Mouse (Mus musculus): ENCODE results near the gene Taar1. TPM values are rescaled to one million over a fixed set of nuclear protein-coding genes. Genes with fewer than 3 reads are reported as not detected.

Gene Taar1
- polyA plus RNA-seq, 1 experiment: not detected

DNA sequence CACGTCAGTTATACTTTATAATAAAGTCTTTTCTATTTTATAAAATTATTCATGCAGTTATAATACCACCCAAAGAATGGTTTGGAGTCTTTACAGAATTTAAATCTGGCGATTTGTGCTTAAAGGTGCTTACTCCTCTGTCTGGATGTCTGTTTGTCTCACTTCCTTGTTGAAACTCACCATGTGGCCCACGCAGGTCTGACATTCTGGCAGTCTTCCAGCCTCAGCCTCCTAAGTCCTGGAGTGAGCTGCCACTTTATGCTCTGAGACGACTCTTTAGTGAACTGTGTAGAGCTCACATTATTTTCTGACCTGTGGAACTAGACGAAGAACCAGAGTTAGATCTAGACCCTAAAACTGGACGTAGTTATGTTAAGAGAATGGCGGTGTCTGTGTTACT is 27.9 kb downstream of the Taar1 start:
- no peak for TF ChIP-seq POLR2A (IDR thresholded peaks at IDR 0.05; ENCODE audit: low read depth, low read length)
- no peak for TF ChIP-seq CTCF (conservative IDR thresholded peaks at IDR 0.05; ENCODE audit: insufficient read depth, insufficient read length, low read depth, low read length)
- no peaks in the 10 kb centered on the region for H3K4me1 ChIP-seq (ENCODE audit: control insufficient read depth, insufficient read depth, low read length)
- DNase-seq: no peak
- 49% methylated on average over 7 of the region's 7 CpGs for WGBS
- no peak overlapping the region for H3K4me3 ChIP-seq (ENCODE audit: insufficient read depth, low read depth, low read length)
- H3K36me3 ChIP-seq (ENCODE audit: control insufficient read depth, insufficient read depth, low read length): no peaks in the 10 kb centered on the region
- no peaks in the 10 kb centered on the region for H3K27me3 ChIP-seq (replicated peaks; ENCODE audit: control insufficient read depth, insufficient read depth, low read length)
- H3K27ac ChIP-seq (ENCODE audit: insufficient read depth, low read depth, low read length): no peak overlapping the region

DNA sequence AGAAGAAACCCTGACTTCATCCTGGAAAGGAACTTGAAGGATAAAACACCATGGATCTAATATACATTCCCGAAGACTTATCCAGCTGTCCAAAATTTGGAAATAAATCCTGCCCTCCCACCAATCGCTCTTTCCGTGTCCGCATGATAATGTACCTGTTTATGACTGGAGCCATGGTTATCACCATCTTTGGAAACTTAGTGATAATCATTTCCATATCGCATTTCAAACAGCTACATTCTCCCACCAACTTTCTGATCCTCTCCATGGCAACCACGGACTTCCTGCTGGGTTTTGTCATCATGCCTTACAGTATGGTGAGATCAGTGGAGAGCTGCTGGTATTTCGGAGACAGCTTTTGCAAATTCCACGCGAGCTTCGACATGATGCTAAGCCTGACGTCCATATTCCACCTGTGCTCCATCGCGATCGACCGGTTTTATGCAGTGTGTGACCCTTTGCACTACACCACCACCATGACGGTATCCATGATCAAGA is 29.4 kb downstream of the Taar1 start, which contains the start of gene Taar3:
Taar3 (plus strand) TSS at position 51 of the 498 bp plus-strand sequence.
- Histone ChIP-seq H3K27ac (ENCODE audit: insufficient read depth, low read depth, low read length) (no peak within 1 kb of the TSS), H3K4me1 (ENCODE audit: control insufficient read depth, insufficient read depth, low read length) (no peaks in the 10 kb centered on the region), H3K36me3 (ENCODE audit: control insufficient read depth, insufficient read depth, low read length) (no peaks in the 10 kb centered on the region), H3K4me3 (ENCODE audit: insufficient read depth, low read depth, low read length) (no peak within 1 kb of the TSS), H3K27me3 (replicated peaks; ENCODE audit: control insufficient read depth, insufficient read depth, low read length) (no peaks in the 10 kb centered on the region)
- no peak for DNase-seq
- TF ChIP-seq POLR2A (IDR thresholded peaks at IDR 0.05; ENCODE audit: low read depth, low read length) (no peak), CTCF (conservative IDR thresholded peaks at IDR 0.05; ENCODE audit: insufficient read depth, insufficient read length, low read depth, low read length) (no peak)
- 91% methylated on average over 16 of the region's 16 CpGs for WGBS

DNA sequence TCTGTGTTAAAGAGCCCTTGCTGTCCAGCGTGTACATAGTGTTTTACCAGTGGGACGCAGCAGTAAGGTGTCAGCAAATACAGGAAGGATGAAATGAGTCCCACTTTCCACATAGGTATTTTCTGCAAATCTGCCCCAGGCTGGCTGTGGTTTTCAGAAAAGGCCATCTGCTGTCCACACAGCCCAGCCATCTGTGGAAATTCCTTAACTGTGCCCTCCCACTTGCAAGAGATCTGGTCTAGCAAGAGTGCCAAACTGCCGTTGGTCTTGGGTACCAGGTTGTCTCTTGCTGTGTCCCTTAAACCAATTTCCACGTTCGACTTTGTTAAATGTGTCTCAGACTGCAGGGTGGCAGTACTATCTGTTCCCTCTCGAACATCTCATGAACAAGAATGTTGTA is 31.6 kb downstream of the Taar1 start:
- H3K36me3 ChIP-seq (ENCODE audit: control insufficient read depth, insufficient read depth, low read length): no peaks in the 10 kb centered on the region
- TF ChIP-seq POLR2A (IDR thresholded peaks at IDR 0.05; ENCODE audit: low read depth, low read length) (no peak), CTCF (conservative IDR thresholded peaks at IDR 0.05; ENCODE audit: insufficient read depth, insufficient read length, low read depth, low read length) (no peak)
- H3K27me3 ChIP-seq (replicated peaks; ENCODE audit: control insufficient read depth, insufficient read depth, low read length): no peaks in the 10 kb centered on the region
- H3K4me1 ChIP-seq (ENCODE audit: control insufficient read depth, insufficient read depth, low read length): no peaks in the 10 kb centered on the region
- no peak for DNase-seq
- no peak overlapping the region for H3K27ac ChIP-seq (ENCODE audit: insufficient read depth, low read depth, low read length)
- H3K4me3 ChIP-seq (ENCODE audit: insufficient read depth, low read depth, low read length): no peak overlapping the region
- 75% methylated on average over 6 of the region's 6 CpGs for WGBS

DNA sequence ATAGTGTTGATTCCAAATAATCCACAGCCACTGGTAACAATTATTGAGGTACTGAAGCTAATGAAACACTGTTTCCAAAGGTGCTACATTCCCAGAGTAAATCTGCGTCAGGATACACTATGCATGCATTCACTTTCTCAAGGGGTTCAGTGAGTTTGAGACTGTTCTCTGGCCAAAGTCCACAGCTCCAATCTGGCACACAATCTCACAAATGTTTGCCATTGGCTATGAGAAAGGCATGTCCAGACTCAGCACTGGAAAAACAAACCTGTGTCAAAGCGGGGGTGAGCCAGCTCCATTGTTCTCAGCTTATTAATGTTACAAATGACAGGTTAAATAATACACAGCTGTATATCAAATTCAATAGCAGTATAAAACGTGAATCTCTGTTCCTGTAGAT is 38.9 kb downstream of the Taar1 start:
- TF ChIP-seq POLR2A (IDR thresholded peaks at IDR 0.05; ENCODE audit: low read depth, low read length) (no peak), CTCF (conservative IDR thresholded peaks at IDR 0.05; ENCODE audit: insufficient read depth, insufficient read length, low read depth, low read length) (no peak)
- no peaks in the 10 kb centered on the region for H3K4me1 ChIP-seq (ENCODE audit: control insufficient read depth, insufficient read depth, low read length)
- no peaks in the 10 kb centered on the region for H3K36me3 ChIP-seq (ENCODE audit: control insufficient read depth, insufficient read depth, low read length)
- H3K4me3 ChIP-seq (ENCODE audit: insufficient read depth, low read depth, low read length): no peak overlapping the region
- DNase-seq: peak; percentile 82
- H3K27me3 ChIP-seq (replicated peaks; ENCODE audit: control insufficient read depth, insufficient read depth, low read length): no peaks in the 10 kb centered on the region
- no peak overlapping the region for H3K27ac ChIP-seq (ENCODE audit: insufficient read depth, low read depth, low read length)
- 20% methylated on average over 3 of the region's 3 CpGs for WGBS

DNA sequence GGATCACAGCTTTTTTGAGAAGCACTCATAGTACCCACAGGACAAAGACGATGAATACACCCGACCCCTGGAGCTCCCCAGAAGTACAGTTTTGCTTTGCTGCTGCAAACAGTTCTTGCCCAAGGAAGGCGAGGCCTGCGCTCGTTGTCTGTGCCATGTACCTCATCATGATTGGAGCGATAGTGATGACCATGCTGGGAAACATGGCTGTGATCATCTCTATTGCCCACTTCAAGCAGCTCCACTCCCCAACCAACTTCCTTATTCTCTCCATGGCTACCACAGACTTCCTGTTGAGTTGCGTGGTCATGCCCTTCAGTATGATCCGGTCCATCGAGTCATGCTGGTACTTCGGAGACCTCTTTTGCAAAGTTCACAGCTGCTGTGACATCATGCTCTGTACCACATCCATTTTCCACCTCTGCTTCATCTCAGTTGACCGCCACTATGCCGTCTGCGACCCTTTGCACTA is 40.3 kb downstream of the Taar1 start, which contains the start of gene Taar4:
Taar4 (plus strand) TSS at position 51 of the 472 bp plus-strand sequence.
- 94% methylated on average over 13 of the region's 13 CpGs for WGBS
- Histone ChIP-seq H3K27me3 (replicated peaks; ENCODE audit: control insufficient read depth, insufficient read depth, low read length) (no peaks in the 10 kb centered on the region), H3K4me3 (ENCODE audit: insufficient read depth, low read depth, low read length) (no peak within 1 kb of the TSS), H3K4me1 (ENCODE audit: control insufficient read depth, insufficient read depth, low read length) (no peaks in the 10 kb centered on the region), H3K27ac (ENCODE audit: insufficient read depth, low read depth, low read length) (no peak within 1 kb of the TSS), H3K36me3 (ENCODE audit: control insufficient read depth, insufficient read depth, low read length) (no peaks in the 10 kb centered on the region)
- no peak for DNase-seq
- TF ChIP-seq POLR2A (IDR thresholded peaks at IDR 0.05; ENCODE audit: low read depth, low read length) (no peak), CTCF (conservative IDR thresholded peaks at IDR 0.05; ENCODE audit: insufficient read depth, insufficient read length, low read depth, low read length) (no peak)

DNA sequence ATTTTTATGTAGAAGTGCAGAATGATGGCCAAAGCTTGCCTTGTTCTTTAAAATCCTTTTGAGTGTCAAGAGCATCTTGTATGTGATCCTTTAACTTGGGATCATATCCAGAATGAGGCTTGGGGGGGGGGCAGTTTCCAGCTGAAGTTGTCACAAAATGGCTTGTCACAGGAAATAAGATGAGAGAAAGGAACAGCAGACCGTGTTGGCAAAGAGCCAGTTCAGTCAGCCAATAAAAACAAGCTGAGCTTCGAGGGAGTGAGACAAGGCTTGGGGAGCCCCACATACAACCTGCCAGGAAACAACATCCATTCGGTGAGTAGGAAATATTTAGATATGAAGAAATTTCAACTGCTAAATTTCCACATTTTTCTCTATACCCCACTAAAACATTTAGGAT is 43.3 kb downstream of the Taar1 start:
- WGBS: 35% methylated on average over 3 of the region's 3 CpGs
- Histone ChIP-seq H3K4me3 (ENCODE audit: insufficient read depth, low read depth, low read length) (no peak overlapping the region), H3K4me1 (ENCODE audit: control insufficient read depth, insufficient read depth, low read length) (no peaks in the 10 kb centered on the region), H3K27ac (ENCODE audit: insufficient read depth, low read depth, low read length) (no peak overlapping the region), H3K27me3 (replicated peaks; ENCODE audit: control insufficient read depth, insufficient read depth, low read length) (no peaks in the 10 kb centered on the region), H3K36me3 (ENCODE audit: control insufficient read depth, insufficient read depth, low read length) (no peaks in the 10 kb centered on the region)
- no peak for DNase-seq
- TF ChIP-seq POLR2A (IDR thresholded peaks at IDR 0.05; ENCODE audit: low read depth, low read length) (no peak), CTCF (conservative IDR thresholded peaks at IDR 0.05; ENCODE audit: insufficient read depth, insufficient read length, low read depth, low read length) (no peak)

DNA sequence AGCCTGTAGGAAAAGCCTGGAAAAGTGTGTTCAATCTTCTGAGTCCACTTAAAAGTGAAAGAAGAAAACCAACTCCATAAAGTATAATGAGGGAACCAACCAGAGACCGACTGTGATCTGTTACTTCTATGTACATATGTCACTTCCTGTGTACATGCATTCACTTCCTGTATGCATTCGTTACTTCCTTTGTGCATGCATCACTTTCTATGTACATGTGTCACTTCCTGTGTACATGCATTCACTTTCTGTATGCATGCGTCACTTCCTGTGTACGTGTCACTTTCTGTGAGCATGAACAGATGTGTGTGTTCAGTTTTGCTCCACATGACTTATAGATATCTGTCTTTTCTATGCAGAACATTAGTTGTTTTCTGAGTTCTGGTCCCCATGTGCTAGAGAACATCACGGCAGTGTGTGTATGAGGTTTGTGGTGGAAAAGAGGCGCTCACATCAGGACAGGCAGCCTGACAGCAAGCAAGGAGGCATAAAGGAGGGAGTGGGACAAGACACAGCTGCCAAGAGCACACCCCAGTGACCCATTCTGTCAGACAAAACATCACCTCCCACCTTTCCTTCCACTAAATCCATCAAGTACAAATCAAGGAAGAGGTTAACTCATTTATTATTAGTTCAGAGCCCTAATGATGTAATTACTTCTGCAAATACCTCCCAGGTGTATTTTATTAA is 44.9 kb downstream of the Taar1 start:
- TF ChIP-seq CTCF (conservative IDR thresholded peaks at IDR 0.05; ENCODE audit: insufficient read depth, insufficient read length, low read depth, low read length) (no peak), POLR2A (IDR thresholded peaks at IDR 0.05; ENCODE audit: low read depth, low read length) (no peak)
- WGBS: 74% methylated on average over 6 of the region's 6 CpGs
- no peaks in the 10 kb centered on the region for H3K4me1 ChIP-seq (ENCODE audit: control insufficient read depth, insufficient read depth, low read length)
- H3K27ac ChIP-seq (ENCODE audit: insufficient read depth, low read depth, low read length): no peak overlapping the region
- no peaks in the 10 kb centered on the region for H3K36me3 ChIP-seq (ENCODE audit: control insufficient read depth, insufficient read depth, low read length)
- H3K4me3 ChIP-seq (ENCODE audit: insufficient read depth, low read depth, low read length): no peak overlapping the region
- no peaks in the 10 kb centered on the region for H3K27me3 ChIP-seq (replicated peaks; ENCODE audit: control insufficient read depth, insufficient read depth, low read length)
- DNase-seq: no peak
